Mouse (Mus musculus) intestine, embryonic 15.5 days (tissue): Measurements from ENCODE around the gene Gtpbp3. TPM values are rescaled to one million over a fixed set of nuclear protein-coding genes. Genes with fewer than 3 reads are reported as not detected.
"Not testable (repeated sequence)": the region's sequence is repeated elsewhere in the genome, so short reads cannot be mapped to it uniquely, and the experiment has no call there.

Experiments used
- ATAC-seq: fragments of 200-750 bp; cut with Nextera tagmentation; 2 replicates; pipeline ENCODE4 v1.8.0; 2017; ENCODE audit warnings: moderate TSS enrichment, moderate library complexity
- H3K27ac ChIP-seq: fragments of 300-500 bp; sonication (generic); 2 replicates; pipeline ENCODE4 v1.5.1; 2015; ENCODE audit warnings: mild to moderate bottlenecking, inconsistent platforms
- H3K27me3 ChIP-seq: fragments of 300-500 bp; sonication (generic); replicated peaks from 2 replicates; pipeline ENCODE4 v1.6.1; 2015; ENCODE audit warnings: inconsistent platforms
- H3K36me3 ChIP-seq: fragments of 300-500 bp; sonication (generic); 2 replicates; pipeline ENCODE4 v1.6.1; 2015; ENCODE audit warnings: inconsistent platforms
- H3K4me1 ChIP-seq: fragments of 300-500 bp; sonication (generic); replicated peaks from 2 replicates; pipeline ENCODE4 v1.6.1; 2015; ENCODE audit warnings: inconsistent platforms
- H3K4me2 ChIP-seq: fragments of 300-500 bp; sonication (generic); replicated peaks from 2 replicates; pipeline ENCODE4 v1.6.1; 2015; ENCODE audit warnings: mild to moderate bottlenecking, inconsistent platforms
- H3K4me3 ChIP-seq: fragments of 300-500 bp; sonication (generic); replicated peaks from 2 replicates; pipeline ENCODE4 v1.5.1; 2015; ENCODE audit warnings: inconsistent platforms
- H3K9ac ChIP-seq: fragments of 300-500 bp; sonication (generic); 2 replicates; pipeline ENCODE4 v1.6.1; 2015; ENCODE audit warnings: inconsistent platforms
- H3K9me3 ChIP-seq: fragments of 300-500 bp; sonication (generic); 2 replicates; pipeline ENCODE4 v1.6.1; 2016; ENCODE audit warnings: inconsistent platforms
- WGBS: fragments of 180-500 bp; shearing (Covaris S2); methylation state at CpG from one replicate; pipeline ENCODE4 v1.1.7; 2015; 5-methylcytosine and 5-hydroxymethylcytosine counted together
- polyA plus RNA-seq: library from polyadenylated mRNA; unstranded; fragments of >200 nt; fragmentation: Nextera tagmentation; extraction: Ambion mirVana; gene quantifications from 2 replicates; pipeline ENCODE4 v1.2.1, GENCODE M21; 2015

Gene Gtpbp3
- polyA plus RNA-seq, 1 experiment from 2014 or later = 13.6 TPM

DNA sequence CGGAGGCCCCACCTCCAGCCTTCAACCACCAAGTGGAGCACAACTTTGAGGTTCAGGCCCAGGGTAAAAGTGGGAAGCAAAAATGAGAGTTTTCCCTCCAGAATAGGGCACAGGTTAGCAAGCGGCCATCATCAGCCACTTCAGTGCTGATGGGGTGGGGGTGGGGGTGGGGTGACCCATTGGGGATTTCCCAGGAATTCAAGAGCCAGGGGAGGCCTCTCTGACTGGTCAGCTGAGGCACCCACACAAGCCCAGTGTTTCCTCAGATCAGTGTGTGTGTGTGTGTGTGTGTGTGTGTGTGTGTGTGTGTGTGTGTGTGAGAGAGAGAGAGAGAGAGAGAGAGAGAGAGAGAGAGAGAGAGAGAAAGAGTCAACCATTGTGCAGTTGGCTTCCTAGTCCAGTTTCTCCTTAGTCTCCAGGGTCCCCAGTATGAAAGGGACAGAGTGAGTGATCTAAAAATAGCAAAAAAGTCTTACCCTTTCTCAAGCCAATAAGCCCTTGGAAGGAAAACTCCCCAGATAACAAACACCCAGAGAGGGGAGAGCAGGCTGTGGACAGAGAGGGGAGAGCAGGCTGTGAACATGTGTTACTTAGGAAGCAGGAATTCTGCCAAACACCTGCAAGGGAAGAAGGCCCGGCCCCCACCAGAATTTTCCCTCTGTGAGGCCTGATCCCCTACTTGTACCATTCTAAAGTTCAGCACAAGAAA, 39.4 kb downstream of the Gtpbp3 start:
- H3K4me1 ChIP-seq = peaks cover 7% of the 10 kb centered on the region
- 64% methylated on average over 3 of the region's 3 CpGs for WGBS
- no peak for ATAC-seq
- no peak overlapping the region for H3K9ac ChIP-seq
- H3K27ac ChIP-seq = 0 out of 2 replicates have a peak overlapping the region, but pooled peaks have one; percentile 0
- H3K9me3 ChIP-seq = no peaks in the 10 kb centered on the region
- no peaks in the 10 kb centered on the region for H3K36me3 ChIP-seq
- no peak overlapping the region for H3K4me3 ChIP-seq
- no peak overlapping the region for H3K4me2 ChIP-seq
- H3K27me3 ChIP-seq = peaks cover 11% of the 10 kb centered on the region

DNA sequence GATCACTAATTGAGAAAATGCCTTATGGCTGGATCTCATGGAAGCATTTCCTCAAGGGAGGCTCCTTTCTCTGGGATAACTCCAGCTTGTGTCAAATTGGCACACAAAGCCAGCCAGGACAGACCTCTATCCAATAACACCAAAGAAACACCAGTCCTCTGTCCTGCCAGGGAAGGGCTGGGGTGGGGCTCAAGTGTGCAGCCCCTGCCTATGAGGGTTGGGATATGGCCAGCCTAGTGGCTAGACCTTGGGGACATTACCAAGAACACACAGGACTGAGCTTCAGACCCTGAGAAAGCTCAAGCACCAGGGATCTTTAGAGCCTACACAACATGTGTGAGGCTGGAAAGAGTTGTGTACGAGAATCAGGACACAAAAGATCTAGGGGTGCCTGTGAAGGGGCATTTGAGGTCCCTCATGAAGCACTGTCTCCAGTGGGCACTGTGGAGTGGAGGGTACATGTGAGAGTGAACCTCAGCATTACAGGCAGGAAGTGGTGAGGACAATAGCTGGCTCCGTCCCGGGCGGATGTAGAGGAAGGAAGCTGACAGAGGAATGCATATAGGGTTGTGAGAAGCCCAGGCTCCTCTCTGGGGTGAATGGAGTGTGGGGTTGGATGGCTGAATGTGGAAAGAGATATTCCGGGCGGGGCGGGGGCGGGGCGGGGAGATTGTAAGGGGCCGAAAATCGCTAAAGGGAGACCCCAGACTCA, 40.6 kb downstream of the Gtpbp3 start:
- WGBS = 74% methylated on average over 11 of the region's 11 CpGs
- Histone ChIP-seq H3K4me2 (no peak overlapping the region), H3K27me3 (peaks cover 11% of the 10 kb centered on the region), H3K9ac (no peak overlapping the region), H3K4me3 (no peak overlapping the region), H3K4me1 (peaks cover 7% of the 10 kb centered on the region), H3K36me3 (no peaks in the 10 kb centered on the region), H3K27ac (0 out of 2 replicates have a peak overlapping the region, but pooled peaks have one; percentile 51), H3K9me3 (no peaks in the 10 kb centered on the region)
- ATAC-seq = no peak

DNA sequence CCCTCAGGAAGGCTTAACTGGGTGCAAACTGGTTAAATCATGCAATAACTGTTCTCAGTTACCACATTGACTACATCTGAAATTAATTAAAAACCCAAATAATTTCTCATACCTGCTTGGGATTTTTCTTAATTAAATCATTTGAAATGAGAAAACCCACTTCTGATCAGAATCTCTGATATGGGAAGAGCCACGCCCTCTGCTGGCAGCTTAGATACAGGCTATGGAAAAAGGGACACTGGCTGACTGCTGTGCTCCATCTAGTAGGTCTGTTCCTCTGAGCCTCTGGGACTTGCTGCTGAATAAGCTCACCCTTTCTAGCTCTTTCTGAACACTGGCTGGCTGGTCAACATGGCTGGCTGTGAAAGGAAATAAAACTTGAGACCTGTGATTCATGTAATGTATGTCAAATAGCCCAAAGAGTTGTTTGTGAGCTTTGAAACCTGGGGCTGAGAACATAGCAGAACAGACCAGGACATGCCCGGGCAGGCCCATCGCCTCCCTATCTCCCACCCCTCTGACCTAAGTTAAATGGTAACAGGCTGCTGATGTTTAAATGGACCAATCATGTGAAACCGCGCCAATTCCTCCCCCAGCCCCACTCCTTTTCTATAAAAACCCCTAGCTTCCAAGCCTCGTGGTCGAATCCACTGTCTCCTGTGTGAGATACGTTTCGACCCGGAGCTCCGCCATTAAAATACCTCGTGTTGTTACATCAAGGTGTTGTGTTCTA, 43.0 kb downstream of the Gtpbp3 start:
- WGBS = 74% methylated on average over 6 of the region's 12 CpGs
- H3K36me3 ChIP-seq, H3K27me3 ChIP-seq, H3K9ac ChIP-seq, H3K4me2 ChIP-seq, ATAC-seq, H3K4me1 ChIP-seq, H3K4me3 ChIP-seq, H3K9me3 ChIP-seq, H3K27ac ChIP-seq: not testable (repeated sequence)

DNA sequence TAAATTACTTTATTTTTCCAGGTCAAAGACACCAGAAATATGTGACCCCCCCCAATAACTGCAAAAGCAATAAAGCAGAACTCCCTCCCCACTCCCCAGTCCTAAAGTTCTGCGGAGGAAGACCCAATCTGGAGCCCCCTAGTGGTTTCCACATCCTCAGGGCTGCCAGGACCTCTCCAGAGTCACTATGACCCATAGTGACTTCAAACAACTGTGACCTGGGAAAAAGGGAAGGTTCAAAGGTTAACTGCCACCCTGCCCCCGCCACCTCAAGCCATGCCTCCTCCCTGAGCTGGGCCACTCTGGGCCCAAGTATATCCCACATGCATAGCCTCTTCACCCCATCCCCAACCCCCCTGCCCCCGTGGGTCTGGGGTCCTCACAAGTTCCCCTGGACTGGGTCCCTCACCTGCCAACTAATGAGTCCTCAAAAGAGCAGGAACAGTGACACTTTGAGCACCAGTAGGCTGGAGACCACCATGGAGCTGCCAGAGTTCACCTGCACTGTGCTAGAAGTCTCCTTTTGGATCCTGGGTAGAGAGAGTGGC, 46.4 kb downstream of the Gtpbp3 start:
- H3K9ac ChIP-seq = no peak overlapping the region
- H3K4me2 ChIP-seq = no peak overlapping the region
- no peaks in the 10 kb centered on the region for H3K27me3 ChIP-seq
- peaks cover 10% of the 10 kb centered on the region for H3K4me1 ChIP-seq
- ATAC-seq = no peak
- H3K4me3 ChIP-seq = no peak overlapping the region
- no peaks in the 10 kb centered on the region for H3K9me3 ChIP-seq
- no peak overlapping the region for H3K27ac ChIP-seq
- H3K36me3 ChIP-seq = no peaks in the 10 kb centered on the region
- WGBS = 51% methylated on average over 3 of the region's 3 CpGs

DNA sequence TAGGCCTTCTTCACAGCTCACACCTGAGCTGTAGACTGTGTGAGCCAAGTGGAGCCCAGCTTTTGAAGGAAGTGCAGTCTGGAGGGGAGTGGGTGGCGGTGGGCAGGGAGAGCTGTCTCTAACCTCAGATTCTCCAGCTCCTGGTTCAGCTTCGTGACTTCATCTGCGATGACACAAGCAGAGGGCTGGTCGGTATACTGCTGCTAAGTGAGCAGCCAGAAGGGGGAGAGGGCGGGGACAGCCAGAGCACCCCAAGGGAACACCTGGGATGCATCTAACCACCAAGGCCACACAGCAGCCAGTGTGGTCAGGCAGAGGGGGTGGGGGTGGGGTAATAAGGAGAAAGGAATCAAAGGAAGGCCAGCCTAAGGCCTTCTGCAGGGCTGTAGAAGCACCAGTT, 47.8 kb downstream of the Gtpbp3 start:
- H3K4me1 ChIP-seq = peaks cover 10% of the 10 kb centered on the region
- no peak for ATAC-seq
- no peaks in the 10 kb centered on the region for H3K36me3 ChIP-seq
- H3K9ac ChIP-seq = no peak overlapping the region
- WGBS = 60% methylated on average over 5 of the region's 5 CpGs
- no peak overlapping the region for H3K27ac ChIP-seq
- H3K9me3 ChIP-seq = no peaks in the 10 kb centered on the region
- H3K27me3 ChIP-seq = no peaks in the 10 kb centered on the region
- no peak overlapping the region for H3K4me3 ChIP-seq
- H3K4me2 ChIP-seq = 0 out of 2 replicates have a peak overlapping the region, but pooled peaks have one; percentile 82

DNA sequence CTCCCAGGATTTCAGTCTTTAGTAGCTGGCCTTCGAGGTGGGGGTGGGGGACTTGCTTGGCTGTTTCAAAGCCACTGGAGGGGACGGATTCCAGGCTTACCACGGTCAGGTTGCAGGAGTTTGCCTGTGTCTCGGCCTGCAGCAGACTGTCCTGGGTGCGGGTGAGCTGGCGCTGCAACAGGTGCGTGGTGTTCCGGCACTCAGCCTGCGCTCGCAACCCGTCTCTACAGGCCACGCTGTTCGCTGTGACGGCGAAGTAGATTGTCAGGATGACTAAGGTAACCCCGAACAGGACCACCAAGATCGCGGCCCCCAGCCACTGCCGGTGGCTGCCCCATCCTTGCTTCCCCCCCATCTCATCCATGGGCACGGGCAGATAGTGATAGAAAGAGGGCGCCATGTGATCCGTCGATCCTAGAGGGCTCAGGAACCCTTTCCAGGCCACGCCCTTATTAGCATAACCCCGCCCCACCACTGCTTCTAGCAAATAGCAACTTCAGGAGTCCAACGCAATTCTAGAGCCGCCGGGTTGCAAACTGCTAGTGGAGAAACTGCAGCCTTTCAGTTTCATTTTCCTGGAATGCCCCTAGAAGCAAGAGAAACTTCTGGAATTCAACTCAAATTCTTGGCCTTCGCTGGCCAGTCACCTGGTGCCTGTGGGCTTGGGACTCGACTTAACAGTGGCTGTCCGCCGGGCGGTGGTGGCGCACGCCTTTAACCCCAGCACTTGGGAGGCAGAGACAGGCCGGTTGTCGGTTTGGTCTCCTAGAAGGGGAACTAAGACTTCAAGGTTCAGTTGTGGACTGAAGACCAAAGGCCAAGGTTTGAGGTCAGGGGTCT, 49.3 kb downstream of the Gtpbp3 start, which contains the start of gene Bst2:
Bst2 (minus strand) TSS at position 429 of the 840 bp plus-strand sequence.
- WGBS = 3% methylated on average over 37 of the region's 37 CpGs
- H3K9ac ChIP-seq = peak within 1 kb of the TSS; percentile 63
- peak; percentile 92 for ATAC-seq

DNA sequence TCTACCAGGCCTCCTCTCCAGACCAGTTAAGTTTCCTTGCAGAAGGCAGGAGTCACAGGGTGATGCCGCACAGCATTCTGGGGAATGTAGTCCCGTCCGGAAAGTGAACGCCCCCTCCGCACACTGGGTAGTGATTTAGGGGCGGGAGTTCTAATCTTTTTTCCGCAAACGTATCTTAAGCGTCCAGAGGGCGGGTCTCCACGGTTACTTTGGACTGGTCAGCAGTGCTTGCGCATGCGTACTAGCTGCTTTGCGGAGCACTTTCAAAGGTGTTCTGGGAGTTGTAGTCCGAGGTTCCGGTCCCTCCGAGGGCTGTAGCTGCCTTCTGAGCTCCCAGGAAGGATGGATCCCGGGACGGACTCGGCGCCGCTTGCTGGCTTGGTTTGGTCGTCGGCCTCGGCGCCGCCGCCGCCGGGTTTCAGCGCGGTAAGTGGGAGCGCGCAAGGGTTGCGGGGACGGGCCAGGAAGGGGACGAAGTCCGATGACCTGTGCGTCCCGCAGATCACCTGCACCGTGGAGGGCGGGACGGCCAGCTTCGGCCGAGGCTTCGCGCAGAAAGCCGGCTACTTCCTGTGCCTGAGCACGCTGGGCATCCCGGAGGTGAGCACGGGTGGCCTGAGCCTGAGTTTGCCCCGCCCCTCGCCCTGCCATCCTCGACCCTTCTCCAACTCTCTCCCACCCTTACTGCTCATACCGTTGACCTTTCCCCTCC, 54.9 kb downstream of the Gtpbp3 start, which contains the start of gene Mvb12a:
Mvb12a (plus strand) TSS at position 291 of the 712 bp plus-strand sequence.
- H3K27ac ChIP-seq = peak within 1 kb of the TSS; percentile 68; the same call in 1 of the 2 replicates
- peaks cover 14% of the 10 kb centered on the region for H3K36me3 ChIP-seq
- no peaks in the 10 kb centered on the region for H3K9me3 ChIP-seq
- peak; percentile 97 for ATAC-seq
- H3K4me1 ChIP-seq = peaks cover 13% of the 10 kb centered on the region
- H3K27me3 ChIP-seq = no peaks in the 10 kb centered on the region
- H3K4me2 ChIP-seq = peak within 1 kb of the TSS; percentile 86
- WGBS = under 1% methylated on average over 55 of the region's 55 CpGs
- peak within 1 kb of the TSS; percentile 68 for H3K9ac ChIP-seq
- peak within 1 kb of the TSS; percentile 79 for H3K4me3 ChIP-seq

More for the DNA sequence above, 49.3 kb downstream of the Gtpbp3 start, which contains the start of gene Bst2:
- peaks cover 10% of the 10 kb centered on the region for H3K4me1 ChIP-seq
- H3K9me3 ChIP-seq = no peaks in the 10 kb centered on the region
- H3K27ac ChIP-seq = peak within 1 kb of the TSS; percentile 83
- peak within 1 kb of the TSS; percentile 50 for H3K4me3 ChIP-seq
- H3K27me3 ChIP-seq = no peaks in the 10 kb centered on the region
- H3K36me3 ChIP-seq = no peaks in the 10 kb centered on the region
- H3K4me2 ChIP-seq = peak within 1 kb of the TSS; percentile 82

DNA sequence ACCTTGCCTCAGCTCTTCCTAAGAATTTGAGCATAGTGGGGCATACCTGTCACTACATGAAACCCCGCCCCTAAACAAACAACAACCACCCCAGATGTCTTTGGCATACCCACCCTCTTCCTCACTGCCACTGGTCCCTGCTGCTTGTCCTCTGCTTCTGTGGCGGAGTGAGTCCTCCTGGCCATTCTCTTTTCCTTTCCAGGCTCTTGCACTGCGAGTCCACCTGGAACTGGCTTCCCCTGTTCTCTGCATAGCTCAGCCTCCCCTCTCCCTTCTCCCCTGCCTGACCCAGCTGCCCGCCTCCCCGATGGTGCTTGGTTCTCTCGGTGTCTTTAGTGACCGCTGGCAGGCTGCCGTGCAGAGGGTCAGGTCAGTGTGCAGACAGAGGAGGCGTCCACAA, 55.9 kb downstream of the Gtpbp3 start:
- Histone ChIP-seq H3K27ac (no peak overlapping the region), H3K36me3 (peaks cover 21% of the 10 kb centered on the region), H3K4me3 (peak overlapping the region; percentile 79), H3K9ac (peak overlapping the region; percentile 68), H3K4me1 (peaks cover 10% of the 10 kb centered on the region), H3K4me2 (peak overlapping the region; percentile 86), H3K27me3 (no peaks in the 10 kb centered on the region), H3K9me3 (no peaks in the 10 kb centered on the region)
- WGBS = 83% methylated on average over 9 of the region's 9 CpGs
- ATAC-seq = no peak

DNA sequence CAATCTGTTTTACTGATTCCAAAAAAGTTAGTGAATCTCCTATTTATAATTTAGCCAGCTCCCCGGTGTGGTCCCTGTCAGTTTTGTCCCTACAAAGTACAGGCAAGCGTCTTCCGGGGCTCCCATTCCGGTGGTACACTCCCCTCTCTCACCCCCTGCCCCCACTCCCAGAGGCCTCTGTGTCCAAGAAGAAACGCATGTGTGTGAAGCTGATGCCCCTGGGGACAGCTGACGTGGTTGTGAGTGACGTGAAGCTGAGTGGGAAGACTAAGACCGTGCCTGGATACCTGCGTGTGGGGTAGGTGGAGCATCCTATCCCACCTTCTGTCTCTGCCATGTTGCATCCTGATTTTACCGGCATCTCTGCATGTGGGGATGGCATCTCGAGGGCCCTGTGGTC, 57.1 kb downstream of the Gtpbp3 start:
- Histone ChIP-seq H3K4me1 (peaks cover 10% of the 10 kb centered on the region), H3K4me3 (no peak overlapping the region), H3K36me3 (peaks cover 23% of the 10 kb centered on the region), H3K9ac (no peak overlapping the region), H3K4me2 (no peak overlapping the region), H3K9me3 (no peaks in the 10 kb centered on the region), H3K27ac (no peak overlapping the region), H3K27me3 (no peaks in the 10 kb centered on the region)
- no peak for ATAC-seq
- 93% methylated on average over 11 of the region's 11 CpGs for WGBS

DNA sequence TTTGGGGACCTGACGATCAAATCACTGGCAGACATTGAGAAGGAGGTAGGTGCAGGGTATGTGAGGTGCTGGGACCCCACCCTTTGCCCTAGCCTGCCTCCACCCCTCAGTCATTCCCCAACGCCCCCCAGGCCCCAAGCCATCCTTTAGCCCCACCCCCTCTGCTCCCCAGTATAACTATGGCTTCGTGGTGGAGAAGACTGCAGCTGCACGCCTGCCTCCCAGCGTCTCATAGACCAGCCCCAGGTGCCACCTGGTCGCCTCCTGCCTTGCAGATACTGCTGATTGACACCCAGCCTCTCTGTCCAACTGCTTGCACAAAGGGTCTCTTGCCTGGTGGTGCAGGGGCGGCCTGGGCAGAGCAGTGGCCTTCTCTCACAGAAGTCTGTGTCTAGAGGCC, 59.7 kb downstream of the Gtpbp3 start:
- no peak overlapping the region for H3K27ac ChIP-seq
- no peak overlapping the region for H3K4me3 ChIP-seq
- peaks cover 11% of the 10 kb centered on the region for H3K4me1 ChIP-seq
- H3K9ac ChIP-seq = no peak overlapping the region
- peaks cover 23% of the 10 kb centered on the region for H3K36me3 ChIP-seq
- no peak overlapping the region for H3K4me2 ChIP-seq
- no peak for ATAC-seq
- WGBS = 92% methylated on average over 7 of the region's 7 CpGs
- H3K9me3 ChIP-seq = no peaks in the 10 kb centered on the region
- H3K27me3 ChIP-seq = no peaks in the 10 kb centered on the region
